Mouse (Mus musculus): ENCODE results near the gene Zfp322a.

- TF ChIP-seq CTCF (IDR thresholded peaks at IDR 0.05) (no peak), EP300 (IDR thresholded peaks at IDR 0.05) (no peak)
These were observed 26.6 kb upstream of the Zfp322a start for GRCm38 (mm10) chr13:23395301-23396245.

Data from lung, postnatal 0 days (tissue).